Mouse (Mus musculus) heart, adult 2 months (tissue): ENCODE results near the gene Dhx16. TPM values are rescaled to one million over a fixed set of nuclear protein-coding genes. Genes with fewer than 3 reads are reported as not detected.
A peak's percentile ranks its signal among the peaks of the same experiment; 100 is the strongest.

ENCODE experiments used
- DNase-seq, 2 experiments: peaks; one replicate each; pipeline ENCODE4 v3.0.0; 2021
- H3K27ac ChIP-seq: fragments of 200-600 bp; 2 replicates; pipeline ENCODE4 v1.8.1; 2022
- H3K27me3 ChIP-seq: fragments of 200-500 bp; 2 replicates; pipeline ENCODE4 v1.6.1; 2012; ENCODE audit warnings: mild to moderate bottlenecking, low read length, inconsistent platforms, mixed read lengths; ENCODE audit not compliant: control insufficient read depth, insufficient read depth
- H3K36me3 ChIP-seq: fragments of 200-500 bp; 2 replicates; pipeline ENCODE4 v1.6.1; 2012; ENCODE audit warnings: low read length, inconsistent platforms; ENCODE audit not compliant: control insufficient read depth, insufficient read depth
- H3K4me1 ChIP-seq: fragments of 200-500 bp; 2 replicates; pipeline ENCODE4 v1.6.1; 2011; ENCODE audit warnings: low read length; ENCODE audit not compliant: control insufficient read depth, insufficient read depth
- H3K4me3 ChIP-seq: fragments of 200-600 bp; 2 replicates; pipeline ENCODE4 v1.8.1; 2022
- H3K79me2 ChIP-seq: fragments of 200-500 bp; replicated peaks from 2 replicates; pipeline ENCODE4 v1.6.1; 2012; ENCODE audit warnings: mild to moderate bottlenecking, inconsistent platforms, low read length, moderate library complexity, mixed read lengths; ENCODE audit not compliant: control insufficient read depth, insufficient read depth
- H3K9ac ChIP-seq: fragments of 200-500 bp; 2 replicates; pipeline ENCODE4 v1.6.1; 2012; ENCODE audit warnings: low read depth, mild to moderate bottlenecking, control low read depth, inconsistent platforms, low read length, mixed read lengths
- CTCF ChIP-seq: fragments of 200-600 bp; IDR thresholded peaks from 2 replicates; pipeline ENCODE4 v1.8.1; 2022; ENCODE audit warnings: antibody characterized with exemption, mild to moderate bottlenecking, moderate library complexity
- EP300 ChIP-seq: fragments of 200-500 bp; IDR thresholded peaks from 2 replicates; pipeline ENCODE4 v1.6.1; 2011; ENCODE audit warnings: low read depth, low read length, control low read depth; ENCODE audit not compliant: insufficient read depth
- POLR2A ChIP-seq: fragments of 200-500 bp; IDR thresholded peaks from 2 replicates; pipeline ENCODE4 v1.6.1; 2011; ENCODE audit warnings: mild to moderate bottlenecking, low read depth, low read length, control low read depth; ENCODE audit not compliant: insufficient read depth
- WGBS: fragments of 180-500 bp; shearing (Covaris S2); methylation state at CpG from one replicate; pipeline ENCODE4 v1.1.7; 2018; 5-methylcytosine and 5-hydroxymethylcytosine counted together
- intact Hi-C: fragments of 180-260 bp; cut with DNase I; formaldehyde crosslinking; loops from one replicate; pipeline ENCODE4 v1.15.1; 2025
- polyA plus RNA-seq: library from polyadenylated mRNA; depleted of rRNA; stranded (reverse); fragments of >200 nt; gene quantifications from 2 replicates; pipeline ENCODE4 v1.2.3, GENCODE M21; 2012
- total RNA-seq, 2 experiments: library from RNA; stranded (reverse); gene quantifications; 2 replicates each; pipeline ENCODE4 v1.2.3; 2021

Gene Dhx16
- total and polyA plus RNA-seq, 3 experiments = 19.3 to 27.7 (median 20.3) TPM

- peak overlapping the region; percentile 51 for H3K9ac ChIP-seq
Observed at GRCm38 (mm10) chr17:35897644-35898573, 18.3 kb downstream of the Dhx16 start.

GRCm38 (mm10) chr17:35900636-35901035, 21.0 kb downstream of the Dhx16 start:
- Histone ChIP-seq H3K27ac (no peak overlapping the region), H3K27me3 (no peaks in the 10 kb centered on the region), H3K4me1 (peaks cover 7% of the 10 kb centered on the region), H3K9ac (no peak overlapping the region), H3K79me2 (no peaks in the 10 kb centered on the region), H3K4me3 (no peak overlapping the region), H3K36me3 (no peaks in the 10 kb centered on the region)
- no peak for DNase-seq
- 66% methylated on average over 3 of the region's 3 CpGs for WGBS
- TF ChIP-seq EP300 (no peak), POLR2A (no peak), CTCF (no peak)
- intact Hi-C loops = no loop called here

More at GRCm38 (mm10) chr17:35897644-35898573, 18.3 kb downstream of the Dhx16 start:
- intact Hi-C loops = loop anchor here (1.0 to 2.0 kb wide), 2 partner anchors 18 to 19 kb away; partner anchors contain the start of genes Mrps18b and Ppp1r10
- Histone ChIP-seq H3K36me3 (no peaks in the 10 kb centered on the region), H3K27me3 (no peaks in the 10 kb centered on the region), H3K4me3 (peak overlapping the region; percentile 95), H3K27ac (peak overlapping the region; percentile 90), H3K79me2 (no peaks in the 10 kb centered on the region), H3K4me1 (peaks cover 6% of the 10 kb centered on the region)
- TF ChIP-seq EP300 (no peak), CTCF (no peak), POLR2A (no peak)
- DNase-seq = no peak
- WGBS = 42% methylated on average over 23 of the region's 23 CpGs

- DNase-seq = peak; percentile 51 to 69
- H3K9ac ChIP-seq = no peak overlapping the region
- intact Hi-C loops = no loop called here
- WGBS = 56% methylated on average over 9 of the region's 9 CpGs
- H3K79me2 ChIP-seq = no peaks in the 10 kb centered on the region
- no peak overlapping the region for H3K4me3 ChIP-seq
- peak overlapping the region; percentile 40 for H3K27ac ChIP-seq
- peaks cover 2% of the 10 kb centered on the region; the same call in 1 of the 2 replicates for H3K4me1 ChIP-seq
- no peaks in the 10 kb centered on the region for H3K27me3 ChIP-seq
- no peaks in the 10 kb centered on the region for H3K36me3 ChIP-seq
- TF ChIP-seq CTCF (no peak), EP300 (no peak), POLR2A (no peak)
Observed at GRCm38 (mm10) chr17:35903343-35903991, 23.8 kb downstream of the Dhx16 start.

GRCm38 (mm10) chr17:35903992-35904355, 24.4 kb downstream of the Dhx16 start:
- peaks cover 2% of the 10 kb centered on the region; the same call in 1 of the 2 replicates for H3K4me1 ChIP-seq
- no peaks in the 10 kb centered on the region for H3K36me3 ChIP-seq
- no peak for DNase-seq
- TF ChIP-seq POLR2A (no peak), EP300 (no peak), CTCF (no peak)
- no peaks in the 10 kb centered on the region for H3K79me2 ChIP-seq
- WGBS = 33% methylated on average over 4 of the region's 4 CpGs
- H3K4me3 ChIP-seq = no peak overlapping the region
- H3K27ac ChIP-seq = peak overlapping the region; percentile 40
- no peak overlapping the region for H3K9ac ChIP-seq
- H3K27me3 ChIP-seq = no peaks in the 10 kb centered on the region
- intact Hi-C loops = no loop called here

GRCm38 (mm10) chr17:35905587-35905986, 26.0 kb downstream of the Dhx16 start:
- no peak overlapping the region for H3K27ac ChIP-seq
- H3K4me1 ChIP-seq = peaks cover 2% of the 10 kb centered on the region
- H3K27me3 ChIP-seq = no peaks in the 10 kb centered on the region
- 94% methylated on average over 1 of the region's 1 CpGs for WGBS
- no peaks in the 10 kb centered on the region for H3K79me2 ChIP-seq
- DNase-seq = no peak
- TF ChIP-seq CTCF (no peak), EP300 (no peak), POLR2A (no peak)
- no peak overlapping the region for H3K9ac ChIP-seq
- no peaks in the 10 kb centered on the region for H3K36me3 ChIP-seq
- no peak overlapping the region for H3K4me3 ChIP-seq
- intact Hi-C loops = no loop called here
